Mouse (Mus musculus) embryonic facial prominence, embryonic 10.5 days (tissue): Measurements from ENCODE around the gene Cdc42ep5. TPM values are rescaled to one million over a fixed set of nuclear protein-coding genes. Genes with fewer than 3 reads are reported as not detected.
A peak's percentile ranks its signal among the peaks of the same experiment; 100 is the strongest.
"Not testable (repeated sequence)": the region's sequence is repeated elsewhere in the genome, so short reads cannot be mapped to it uniquely, and the experiment has no call there.

Experiments used
- DNase-seq: peaks from one replicate; pipeline ENCODE4 v3.0.0-alpha.2; 2017; ENCODE audit warnings: low spot score
- H3K27ac ChIP-seq: fragments of 300-500 bp; sonication (generic); replicated peaks from 2 replicates; pipeline ENCODE4 v1.5.1; 2016; ENCODE audit warnings: mild to moderate bottlenecking
- H3K27me3 ChIP-seq: fragments of 300-500 bp; sonication (generic); replicated peaks from 2 replicates; pipeline ENCODE4 v1.6.1; 2016; ENCODE audit warnings: low read depth, mild to moderate bottlenecking; ENCODE audit not compliant: poor library complexity, severe bottlenecking
- H3K36me3 ChIP-seq: fragments of 300-500 bp; sonication (generic); replicated peaks from 2 replicates; pipeline ENCODE4 v1.6.1; 2016; ENCODE audit warnings: mild to moderate bottlenecking, moderate library complexity
- H3K4me1 ChIP-seq: fragments of 300-500 bp; sonication (generic); 2 replicates; pipeline ENCODE4 v1.6.1; 2016
- H3K4me3 ChIP-seq: fragments of 300-500 bp; sonication (generic); 2 replicates; pipeline ENCODE4 v1.5.1; 2016; ENCODE audit warnings: mild to moderate bottlenecking, moderate library complexity
- H3K9me3 ChIP-seq: fragments of 300-500 bp; sonication (generic); 2 replicates; pipeline ENCODE4 v1.6.1; 2016; ENCODE audit warnings: mild to moderate bottlenecking
- WGBS: fragments of 180-500 bp; shearing (Covaris S2); methylation state at CpG from one replicate; pipeline ENCODE4 v1.1.7; 2016; 5-methylcytosine and 5-hydroxymethylcytosine counted together
- polyA plus RNA-seq: library from polyadenylated mRNA; unstranded; fragments of >200 nt; fragmentation: Nextera tagmentation; extraction: Ambion mirVana; gene quantifications from 2 replicates; pipeline ENCODE4 v1.2.1, GENCODE M21; 2016

Cdc42ep5 gene
- 32.7 and 34.9 TPM in 2 replicates for polyA plus RNA-seq

- H3K27ac ChIP-seq = peak within 1 kb of the TSS; percentile 86
- under 1% methylated on average over 19 of the region's 20 CpGs for WGBS
- peaks cover 30% of the 10 kb centered on the region for H3K4me1 ChIP-seq
- no peaks in the 10 kb centered on the region for H3K27me3 ChIP-seq
- H3K4me3 ChIP-seq = peak within 1 kb of the TSS; percentile 66
- no peaks in the 10 kb centered on the region for H3K9me3 ChIP-seq
- DNase-seq = peak; percentile 89
- H3K36me3 ChIP-seq = no peaks in the 10 kb centered on the region
Measured at GRCm38 (mm10) chr7:4164090-4164910, at the start of gene Cdc42ep5. Gene Cdc42ep5 (minus strand): TSS chr7:4164860.

- H3K27ac ChIP-seq, H3K4me1 ChIP-seq, H3K4me3 ChIP-seq, H3K36me3 ChIP-seq, DNase-seq, H3K27me3 ChIP-seq, H3K9me3 ChIP-seq: not testable (repeated sequence)
Measured at GRCm38 (mm10) chr7:4213436-4213835, 48.8 kb upstream of the Cdc42ep5 start.

DNA sequence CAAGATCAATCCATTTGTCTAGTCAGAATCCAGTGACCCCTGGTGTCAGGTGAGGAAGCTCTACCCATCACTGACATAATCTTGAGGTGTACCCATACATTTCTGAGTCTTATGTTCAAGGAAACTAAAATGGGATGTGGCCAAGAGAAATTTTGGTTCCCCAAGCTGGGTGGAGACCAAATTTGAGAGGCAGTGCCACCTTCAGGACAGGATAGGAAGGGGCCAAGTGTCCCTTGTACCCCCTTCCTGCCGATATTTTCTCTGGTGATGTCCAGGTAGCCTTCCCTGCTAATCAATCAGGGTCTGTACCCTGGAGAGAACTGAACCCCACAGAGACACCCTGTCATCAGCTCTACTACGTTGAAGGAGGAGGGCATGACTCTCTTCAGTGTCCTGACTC, 44.0 kb upstream of the Cdc42ep5 start:
- 51% methylated on average over 2 of the region's 2 CpGs for WGBS
- peaks cover 11% of the 10 kb centered on the region; the same call in 1 of the 2 replicates for H3K9me3 ChIP-seq
- no peak overlapping the region for H3K4me3 ChIP-seq
- DNase-seq = no peak
- no peak overlapping the region for H3K27ac ChIP-seq
- no peaks in the 10 kb centered on the region for H3K27me3 ChIP-seq
- no peaks in the 10 kb centered on the region for H3K4me1 ChIP-seq
- H3K36me3 ChIP-seq = no peaks in the 10 kb centered on the region

DNA sequence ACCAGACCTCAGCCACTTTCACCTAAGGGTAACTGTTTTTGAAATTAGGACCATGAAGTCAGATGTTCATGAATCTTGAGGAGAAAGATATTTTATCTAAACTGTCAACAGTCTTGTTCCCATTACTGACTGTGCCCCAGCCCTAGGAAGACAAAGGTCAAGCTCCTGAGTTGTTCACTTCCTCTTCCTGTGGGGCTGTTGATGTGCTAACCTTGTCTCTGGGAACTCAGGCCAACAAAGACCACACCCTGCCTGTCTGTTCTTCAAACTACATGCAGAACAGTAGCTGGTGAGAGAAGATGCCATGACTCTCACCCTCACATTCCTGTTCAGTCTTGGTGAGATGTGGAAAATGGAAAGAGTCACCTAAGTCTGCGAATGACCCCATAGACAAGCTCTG, 42.5 kb upstream of the Cdc42ep5 start:
- H3K27me3 ChIP-seq = no peaks in the 10 kb centered on the region
- no peak for DNase-seq
- no peak overlapping the region for H3K4me3 ChIP-seq
- no peaks in the 10 kb centered on the region for H3K36me3 ChIP-seq
- H3K27ac ChIP-seq = no peak overlapping the region
- H3K4me1 ChIP-seq = no peaks in the 10 kb centered on the region
- peaks cover 11% of the 10 kb centered on the region; the same call in 1 of the 2 replicates for H3K9me3 ChIP-seq
- 85% methylated on average over 1 of the region's 1 CpGs for WGBS

- no peaks in the 10 kb centered on the region for H3K9me3 ChIP-seq
- no peaks in the 10 kb centered on the region for H3K27me3 ChIP-seq
- DNase-seq = peak; percentile 53
- WGBS = 42% methylated on average over 3 of the region's 3 CpGs
- no peaks in the 10 kb centered on the region for H3K4me1 ChIP-seq
- H3K27ac ChIP-seq = no peak overlapping the region
- no peaks in the 10 kb centered on the region for H3K36me3 ChIP-seq
- H3K4me3 ChIP-seq = no peak overlapping the region
Measured at GRCm38 (mm10) chr7:4178438-4178837, 13.8 kb upstream of the Cdc42ep5 start.

DNA sequence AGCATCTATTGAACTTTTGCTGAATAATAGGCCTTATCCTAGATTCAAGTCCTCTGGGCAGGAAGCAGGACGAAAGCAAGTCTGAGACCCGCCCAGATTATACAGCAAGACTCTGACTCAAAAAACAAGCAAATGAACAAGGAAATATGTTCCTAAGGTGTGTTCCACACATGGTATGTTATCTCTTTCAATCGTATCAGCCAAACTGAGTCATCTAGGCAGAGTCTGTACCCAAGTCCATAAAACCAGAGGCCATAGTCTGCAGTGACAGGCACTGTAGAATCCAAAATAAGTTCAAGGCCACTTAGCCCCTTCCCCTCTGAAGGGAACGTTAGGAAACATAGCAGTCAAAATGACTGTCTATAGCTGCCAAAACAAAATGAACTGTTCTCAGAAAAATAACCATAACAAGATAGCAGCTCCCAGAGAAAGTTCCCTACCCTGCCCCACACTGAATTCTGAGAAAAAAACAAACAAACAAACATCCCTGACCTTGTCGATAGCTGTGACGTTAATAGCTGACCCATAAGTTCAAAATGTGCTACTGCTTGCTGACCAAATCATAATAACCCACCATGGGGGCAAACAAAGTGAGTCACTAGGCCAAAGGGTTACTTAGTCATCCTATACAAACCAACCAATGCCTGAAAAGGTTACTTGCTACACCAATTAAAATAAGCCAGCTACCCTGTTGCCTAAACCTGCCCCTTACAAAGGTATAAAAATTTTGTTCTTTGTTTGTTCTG, 5.7 kb upstream of the Cdc42ep5 start:
- no peaks in the 10 kb centered on the region for H3K9me3 ChIP-seq
- WGBS = 90% methylated on average over 6 of the region's 6 CpGs
- no peak for DNase-seq
- H3K4me3 ChIP-seq = no peak overlapping the region
- peaks cover 4% of the 10 kb centered on the region for H3K4me1 ChIP-seq
- H3K27me3 ChIP-seq = no peaks in the 10 kb centered on the region
- H3K27ac ChIP-seq = no peak overlapping the region
- no peaks in the 10 kb centered on the region for H3K36me3 ChIP-seq

DNA sequence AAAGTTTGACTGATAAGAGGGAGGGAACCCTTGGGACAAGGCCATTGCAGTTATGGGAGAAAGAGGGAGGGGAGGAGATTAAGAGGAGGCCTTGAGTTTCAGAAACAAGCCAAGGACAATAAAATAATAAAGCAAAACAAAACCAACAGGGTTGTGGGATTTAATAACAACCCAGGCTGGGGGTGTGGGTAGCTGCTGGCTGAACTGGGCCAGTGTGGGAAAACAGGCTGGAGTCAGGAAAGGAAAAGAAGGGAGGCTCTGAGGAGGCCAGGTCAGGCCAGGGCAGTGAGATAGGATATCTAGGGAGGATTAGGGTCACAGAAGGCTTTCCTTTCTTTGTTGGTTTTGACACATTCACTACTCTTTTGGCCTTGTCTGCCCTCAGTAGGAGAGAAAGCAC, 2.4 kb upstream of the Cdc42ep5 start:
- Histone ChIP-seq H3K4me1 (peaks cover 30% of the 10 kb centered on the region), H3K27ac (no peak overlapping the region), H3K27me3 (no peaks in the 10 kb centered on the region), H3K36me3 (no peaks in the 10 kb centered on the region), H3K9me3 (no peaks in the 10 kb centered on the region), H3K4me3 (no peak overlapping the region)
- no peak for DNase-seq

- H3K4me3 ChIP-seq = peak overlapping the region; percentile 66
- no peaks in the 10 kb centered on the region for H3K27me3 ChIP-seq
- 19% methylated on average over 3 of the region's 3 CpGs for WGBS
- no peaks in the 10 kb centered on the region for H3K36me3 ChIP-seq
- peaks cover 30% of the 10 kb centered on the region for H3K4me1 ChIP-seq
- DNase-seq = no peak
- H3K27ac ChIP-seq = peak overlapping the region; percentile 86
- no peaks in the 10 kb centered on the region for H3K9me3 ChIP-seq
Measured at GRCm38 (mm10) chr7:4165286-4165685, 626 bp upstream of the Cdc42ep5 start.

GRCm38 (mm10) chr7:4163571-4164072, 1.0 kb downstream of the Cdc42ep5 start:
- Histone ChIP-seq H3K9me3 (no peaks in the 10 kb centered on the region), H3K27me3 (no peaks in the 10 kb centered on the region), H3K4me1 (peaks cover 30% of the 10 kb centered on the region), H3K27ac (peak overlapping the region; percentile 86), H3K36me3 (no peaks in the 10 kb centered on the region), H3K4me3 (peak overlapping the region; percentile 66)
- peak; percentile 72 for DNase-seq
- 1% methylated on average over 11 of the region's 11 CpGs for WGBS

GRCm38 (mm10) chr7:4161596-4161995, 3.1 kb downstream of the Cdc42ep5 start:
- not testable (repeated sequence) for DNase-seq, H3K27ac ChIP-seq, H3K27me3 ChIP-seq, H3K36me3 ChIP-seq, H3K9me3 ChIP-seq, H3K4me3 ChIP-seq
- 93% methylated on average over 4 of the region's 4 CpGs for WGBS
- H3K4me1 ChIP-seq = peaks cover 28% of the 10 kb centered on the region

- Histone ChIP-seq H3K36me3 (no peaks in the 10 kb centered on the region; the same call in 1 of the 2 replicates), H3K9me3 (no peaks in the 10 kb centered on the region), H3K4me1 (peaks cover 10% of the 10 kb centered on the region), H3K4me3 (no peak overlapping the region), H3K27me3 (peaks cover 30% of the 10 kb centered on the region), H3K27ac (no peak overlapping the region)
- 44% methylated on average over 4 of the region's 4 CpGs for WGBS
- DNase-seq = no peak
Measured at GRCm38 (mm10) chr7:4154976-4155375, 9.7 kb downstream of the Cdc42ep5 start.

GRCm38 (mm10) chr7:4154356-4154755, 10.3 kb downstream of the Cdc42ep5 start:
- Histone ChIP-seq H3K9me3 (no peaks in the 10 kb centered on the region), H3K4me1 (peaks cover 13% of the 10 kb centered on the region), H3K36me3 (no peaks in the 10 kb centered on the region; the same call in 1 of the 2 replicates), H3K27me3 (peaks cover 30% of the 10 kb centered on the region), H3K27ac (no peak overlapping the region), H3K4me3 (no peak overlapping the region)
- no peak for DNase-seq
- WGBS = 85% methylated on average over 5 of the region's 5 CpGs
